Comparison of ENCODE assay signal across 12 mouse cellular contexts in genomic region chr12:102708220-102708619, GRCm38 (mm10). TPM values are rescaled to one million over a fixed set of nuclear protein-coding genes. Genes with fewer than 3 reads are reported as not detected.
DNase-seq lines count a peak whose midpoint lies in the region; ATAC-seq and TF ChIP-seq lines count a peak whose summit lies in the region.
"Had no signal": no experiment of that assay in that cellular context is flagged by ENCODE, and none has a peak within 500 bp of the region (broad histone marks: within the 10 kb centered on the region; RNA-seq: fewer than 3 reads in every experiment).

No protein-coding gene starts in this region.

- no peaks in the 10 kb centered on the region for H3K9me3 ChIP-seq in hindbrain, postnatal 0 days (ENCODE audit: low read length)
- no peaks in the 10 kb centered on the region for H3K9me3 ChIP-seq in hindbrain, embryonic 16.5 days (ENCODE audit: control insufficient read depth, low read length)
- H3K9me3 ChIP-seq in heart, embryonic 11.5 days (replicated peaks; ENCODE audit: control insufficient read depth, low read length) = no peaks in the 10 kb centered on the region
- H3K9me3 ChIP-seq: forebrain, embryonic 10.5 days; limb, embryonic 15.5 days; midbrain, embryonic 13.5 days had no signal

- no peak overlapping the region for H3K9ac ChIP-seq in hindbrain, postnatal 0 days (replicated peaks; ENCODE audit: low read length)
- H3K9ac ChIP-seq in hindbrain, embryonic 16.5 days (ENCODE audit: low read depth, low read length) = no peak overlapping the region
- no peak overlapping the region for H3K9ac ChIP-seq in heart, embryonic 11.5 days (ENCODE audit: low read depth, low read length)
- H3K9ac ChIP-seq: limb, embryonic 15.5 days; midbrain, embryonic 13.5 days had no signal

- WGBS in hindbrain, postnatal 0 days = 61% methylated on average over 11 of the region's 11 CpGs
- 73% methylated on average over 11 of the region's 11 CpGs for WGBS in hindbrain, embryonic 16.5 days
- WGBS in heart, embryonic 11.5 days (ENCODE audit: insufficient replicate concordance) = 35% methylated on average over 11 of the region's 11 CpGs

- no peak overlapping the region for H3K27ac ChIP-seq in hindbrain, postnatal 0 days
- H3K27ac ChIP-seq in hindbrain, embryonic 16.5 days (ENCODE audit: low read depth, low read length) = no peak overlapping the region
- H3K27ac ChIP-seq in heart, embryonic 11.5 days (ENCODE audit: low read depth, low read length) = no peak overlapping the region
- H3K27ac ChIP-seq: forebrain, embryonic 10.5 days; limb, embryonic 15.5 days; midbrain, embryonic 13.5 days had no signal

- H3K4me3 ChIP-seq in hindbrain, postnatal 0 days (ENCODE audit: low read length) = no peak overlapping the region
- no peak overlapping the region for H3K4me3 ChIP-seq in hindbrain, embryonic 16.5 days (ENCODE audit: low read length)
- H3K4me3 ChIP-seq in heart, embryonic 11.5 days (ENCODE audit: low read depth, low read length) = no peak overlapping the region
- H3K4me3 ChIP-seq: forebrain, embryonic 10.5 days; limb, embryonic 15.5 days; midbrain, embryonic 13.5 days had no signal

- H3K27me3 ChIP-seq in hindbrain, postnatal 0 days (ENCODE audit: insufficient read depth, low read length) = no peaks in the 10 kb centered on the region
- H3K27me3 ChIP-seq in hindbrain, embryonic 16.5 days (replicated peaks; ENCODE audit: control insufficient read depth, insufficient read depth, low read length) = no peaks in the 10 kb centered on the region; the same call in 1 of the 2 replicates
- H3K27me3 ChIP-seq in heart, embryonic 11.5 days (ENCODE audit: control insufficient read depth, insufficient read depth, low read length) = peaks cover 14% of the 10 kb centered on the region

- H3K4me1 ChIP-seq in hindbrain, postnatal 0 days (ENCODE audit: insufficient read depth, low read length) = no peaks in the 10 kb centered on the region
- peaks cover 13% of the 10 kb centered on the region for H3K4me1 ChIP-seq in hindbrain, embryonic 16.5 days (ENCODE audit: control insufficient read depth, insufficient read depth, low read depth, low read length)
- H3K4me1 ChIP-seq in heart, embryonic 11.5 days (ENCODE audit: control insufficient read depth, insufficient read depth, low read length) = peaks cover 14% of the 10 kb centered on the region

- no peak for DNase-seq in hindbrain, postnatal 0 days (ENCODE audit: low spot score)
- peak; percentile 62 for DNase-seq in urinary bladder, postnatal 14 days (ENCODE audit: low spot score)
- no peak for DNase-seq in urinary bladder, postnatal 10 days (ENCODE audit: low spot score)
- DNase-seq in cerebellum, postnatal 25 days = no peak
- DNase-seq: cerebellum, adult 8-10 months had no signal

- no peaks in the 10 kb centered on the region for H3K36me3 ChIP-seq in hindbrain, postnatal 0 days (ENCODE audit: insufficient read depth, low read length)
- no peaks in the 10 kb centered on the region for H3K36me3 ChIP-seq in hindbrain, embryonic 16.5 days (ENCODE audit: control insufficient read depth, insufficient read depth, low read length)
- no peaks in the 10 kb centered on the region for H3K36me3 ChIP-seq in heart, embryonic 11.5 days (ENCODE audit: control insufficient read depth, insufficient read depth, low read length)
- H3K36me3 ChIP-seq: forebrain, embryonic 10.5 days; limb, embryonic 15.5 days; midbrain, embryonic 13.5 days had no signal

- no peak for ATAC-seq in hindbrain, postnatal 0 days
- ATAC-seq in hindbrain, embryonic 16.5 days = no peak
- ATAC-seq in heart, embryonic 11.5 days (replicated peaks; ENCODE audit: insufficient number of reproducible peaks, low FRiP score, low TSS enrichment) = no peak
- no peak for ATAC-seq in inflammation-experienced regulatory T-cells, adult 6 months
- no peak for ATAC-seq in activated CD4-positive, CD25-positive, alpha-beta regulatory T cell, adult 4 months
- ATAC-seq: midbrain, embryonic 13.5 days had no signal

- peak; percentile 52 for TF ChIP-seq CTCF in hindbrain, postnatal 0 days (IDR thresholded peaks at IDR 0.05; ENCODE audit: low read depth)

- H3K4me2 ChIP-seq in hindbrain, postnatal 0 days (ENCODE audit: low read depth, low read length) = no peak overlapping the region
- H3K4me2 ChIP-seq in hindbrain, embryonic 16.5 days (ENCODE audit: low read length) = no peak overlapping the region
- H3K4me2 ChIP-seq in heart, embryonic 11.5 days = peak overlapping the region; percentile 29
- H3K4me2 ChIP-seq: limb, embryonic 15.5 days; midbrain, embryonic 13.5 days had no signal

RNA-seq across cellular contexts. Expression of gene Itpk1, which starts 3.5 kb away (rescaled TPM):
- 69.0 and 73.9 TPM in 2 replicates for total RNA-seq in hindbrain, postnatal 0 days (2014; rRNA removed)
- polyA plus RNA-seq in hindbrain, postnatal 0 days (2015; fragmentation: Nextera tagmentation; extraction: Ambion mirVana) = 34.1 and 35.7 TPM in 2 replicates
- polyA plus RNA-seq in hindbrain, embryonic 16.5 days (2015; fragmentation: Nextera tagmentation; extraction: Ambion mirVana) = 41.2 and 42.5 TPM in 2 replicates
- 3.2 and 3.5 TPM in 2 replicates for polyA plus RNA-seq in heart, embryonic 11.5 days (2014; fragmentation: Nextera tagmentation; extraction: Ambion mirVana)
- polyA plus RNA-seq in inflammation-experienced regulatory T-cells, adult 6 months (2017; shearing (Covaris generic)) = 10 to 100 TPM; 13.4 to 31.0 (median 14.1) TPM
- 10 to 100 TPM; 16.2 to 18.4 TPM for polyA plus RNA-seq in activated CD4-positive, CD25-positive, alpha-beta regulatory T cell, adult 4 months (2017; shearing (Covaris generic))

RNA-seq across cellular contexts. Expression of gene Moap1, which starts 35.2 kb away (rescaled TPM):
- total RNA-seq in hindbrain, postnatal 0 days (2014; rRNA removed) = 13.9 and 20.7 TPM in 2 replicates
- 62.3 and 64.9 TPM in 2 replicates for polyA plus RNA-seq in hindbrain, postnatal 0 days (2015; fragmentation: Nextera tagmentation; extraction: Ambion mirVana)
- polyA plus RNA-seq in hindbrain, embryonic 16.5 days (2015; fragmentation: Nextera tagmentation; extraction: Ambion mirVana) = 72.4 and 81.3 TPM in 2 replicates
- 21.1 and 23.7 TPM in 2 replicates for polyA plus RNA-seq in heart, embryonic 11.5 days (2014; fragmentation: Nextera tagmentation; extraction: Ambion mirVana)
- 1 to 10 TPM; 4.7 to 6.9 (median 6.2) TPM for polyA plus RNA-seq in inflammation-experienced regulatory T-cells, adult 6 months (2017; shearing (Covaris generic))
- polyA plus RNA-seq in activated CD4-positive, CD25-positive, alpha-beta regulatory T cell, adult 4 months (2017; shearing (Covaris generic)) = 1 to 10 TPM; 6.5 to 8.3 TPM

RNA-seq across cellular contexts. Expression of gene Tmem251, which starts 35.3 kb away (rescaled TPM):
- total RNA-seq in hindbrain, postnatal 0 days (2014; rRNA removed) = 4.3 and 7.1 TPM in 2 replicates
- polyA plus RNA-seq in hindbrain, postnatal 0 days (2015; fragmentation: Nextera tagmentation; extraction: Ambion mirVana) = 11.2 and 12.2 TPM in 2 replicates
- polyA plus RNA-seq in hindbrain, embryonic 16.5 days (2015; fragmentation: Nextera tagmentation; extraction: Ambion mirVana) = 9.9 and 11.8 TPM in 2 replicates
- polyA plus RNA-seq in heart, embryonic 11.5 days (2014; fragmentation: Nextera tagmentation; extraction: Ambion mirVana) = 7.4 and 7.9 TPM in 2 replicates
- polyA plus RNA-seq in inflammation-experienced regulatory T-cells, adult 6 months (2017; shearing (Covaris generic)) = 10 to 100 TPM in 1 of 3 experiments, 1 to 10 TPM in 2; 7.7 to 10.5 (median 9.7) TPM
- 10 to 100 TPM in 1 of 2 experiments, 1 to 10 TPM in 1; 8.5 to 10.1 TPM for polyA plus RNA-seq in activated CD4-positive, CD25-positive, alpha-beta regulatory T cell, adult 4 months (2017; shearing (Covaris generic))

RNA-seq across cellular contexts. Expression of gene Gm28051, which starts 49.3 kb away (rescaled TPM):
- total RNA-seq in hindbrain, postnatal 0 days (2014; rRNA removed) = not detected in 2 replicates
- not detected in 2 replicates for polyA plus RNA-seq in hindbrain, postnatal 0 days (2015; fragmentation: Nextera tagmentation; extraction: Ambion mirVana)
- polyA plus RNA-seq in hindbrain, embryonic 16.5 days (2015; fragmentation: Nextera tagmentation; extraction: Ambion mirVana) = not detected in 2 replicates
- not detected in 2 replicates for polyA plus RNA-seq in heart, embryonic 11.5 days (2014; fragmentation: Nextera tagmentation; extraction: Ambion mirVana)
- not detected for polyA plus RNA-seq in inflammation-experienced regulatory T-cells, adult 6 months (2017; shearing (Covaris generic))
- polyA plus RNA-seq in activated CD4-positive, CD25-positive, alpha-beta regulatory T cell, adult 4 months (2017; shearing (Covaris generic)) = not detected
- polyA plus RNA-seq: forebrain, embryonic 10.5 days; limb, embryonic 15.5 days; midbrain, embryonic 13.5 days had no signal

RNA-seq across cellular contexts. Expression of gene Gon7, which starts 49.4 kb away (rescaled TPM):
- total RNA-seq in hindbrain, postnatal 0 days (2014; rRNA removed) = 10.2 and 10.8 TPM in 2 replicates
- polyA plus RNA-seq in hindbrain, postnatal 0 days (2015; fragmentation: Nextera tagmentation; extraction: Ambion mirVana) = 31.4 and 33.9 TPM in 2 replicates
- polyA plus RNA-seq in hindbrain, embryonic 16.5 days (2015; fragmentation: Nextera tagmentation; extraction: Ambion mirVana) = 38.7 and 45.2 TPM in 2 replicates
- polyA plus RNA-seq in heart, embryonic 11.5 days (2014; fragmentation: Nextera tagmentation; extraction: Ambion mirVana) = 25.2 and 26.4 TPM in 2 replicates
- polyA plus RNA-seq in inflammation-experienced regulatory T-cells, adult 6 months (2017; shearing (Covaris generic)) = 10 to 100 TPM; 25.6 to 36.4 (median 26.0) TPM
- 10 to 100 TPM; 28.3 to 29.3 TPM for polyA plus RNA-seq in activated CD4-positive, CD25-positive, alpha-beta regulatory T cell, adult 4 months (2017; shearing (Covaris generic))
